Mouse (Mus musculus): ENCODE measurements at regions not wholly inside any gene's neighbourhood (a gene's known extent, or its start where the extent isn't known, plus 50 kb on each side); places are given as distances from the start of the nearest gene placed in this dataset.

- DNase-seq = no peak
These were observed 113.6 kb upstream of the Armc2 start for GRCm38 (mm10) chr10:42131798-42132197.

GRCm38 (mm10) chr10:42131298-42131697 lies 113.1 kb upstream of the Armc2 start:
- DNase-seq = no peak

- no peak for DNase-seq
These were observed 109.7 kb upstream of the Armc2 start for GRCm38 (mm10) chr10:42127865-42128419.

GRCm38 (mm10) chr10:42126816-42127215 lies 108.6 kb upstream of the Armc2 start:
- no peak for DNase-seq

GRCm38 (mm10) chr10:42122768-42123635 lies 104.8 kb upstream of the Armc2 start:
- DNase-seq = no peak

- no peak for DNase-seq
These were observed 103.7 kb upstream of the Armc2 start for GRCm38 (mm10) chr10:42121984-42122383.

- DNase-seq = no peak
These were observed 101.1 kb upstream of the Armc2 start for GRCm38 (mm10) chr10:42119326-42119725.

- no peak for DNase-seq
These were observed 100.3 kb upstream of the Armc2 start for GRCm38 (mm10) chr10:42118361-42119188.

GRCm38 (mm10) chr10:42117523-42117922 lies 99.3 kb upstream of the Armc2 start:
- no peak for DNase-seq

- DNase-seq = no peak
These were observed 97.7 kb upstream of the Armc2 start for GRCm38 (mm10) chr10:42115920-42116298.

- no peak for DNase-seq
These were observed 97.1 kb upstream of the Armc2 start for GRCm38 (mm10) chr10:42115224-42115919.

GRCm38 (mm10) chr10:42110704-42111103 lies 92.5 kb upstream of the Armc2 start:
- DNase-seq = no peak

GRCm38 (mm10) chr10:42108294-42109014 lies 90.2 kb upstream of the Armc2 start:
- no peak for DNase-seq

- DNase-seq = no peak
These were observed 89.4 kb upstream of the Armc2 start for GRCm38 (mm10) chr10:42107437-42108293.

GRCm38 (mm10) chr10:42106611-42107010 lies 88.4 kb upstream of the Armc2 start:
- no peak for DNase-seq

- DNase-seq = no peak
These were observed 86.8 kb upstream of the Armc2 start for GRCm38 (mm10) chr10:42105083-42105482.

GRCm38 (mm10) chr10:42102320-42102719 lies 84.1 kb upstream of the Armc2 start:
- DNase-seq = no peak

GRCm38 (mm10) chr10:42101096-42101495 lies 82.9 kb upstream of the Armc2 start:
- DNase-seq = no peak

- DNase-seq = no peak
These were observed 78.7 kb upstream of the Armc2 start for GRCm38 (mm10) chr10:42096924-42097323.

- no peak for DNase-seq
These were observed 77.7 kb upstream of the Armc2 start for GRCm38 (mm10) chr10:42095986-42096385.

- DNase-seq = no peak
These were observed 76.2 kb upstream of the Armc2 start for GRCm38 (mm10) chr10:42094274-42095000.
